Mouse (Mus musculus): ENCODE results near the gene Sugp1.
A peak's percentile ranks its signal among the peaks of the same experiment; 100 is the strongest.
"Not testable (repeated sequence)": the region's sequence is repeated elsewhere in the genome, so short reads cannot be mapped to it uniquely, and the experiment has no call there.

The Sugp1 gene

DNA sequence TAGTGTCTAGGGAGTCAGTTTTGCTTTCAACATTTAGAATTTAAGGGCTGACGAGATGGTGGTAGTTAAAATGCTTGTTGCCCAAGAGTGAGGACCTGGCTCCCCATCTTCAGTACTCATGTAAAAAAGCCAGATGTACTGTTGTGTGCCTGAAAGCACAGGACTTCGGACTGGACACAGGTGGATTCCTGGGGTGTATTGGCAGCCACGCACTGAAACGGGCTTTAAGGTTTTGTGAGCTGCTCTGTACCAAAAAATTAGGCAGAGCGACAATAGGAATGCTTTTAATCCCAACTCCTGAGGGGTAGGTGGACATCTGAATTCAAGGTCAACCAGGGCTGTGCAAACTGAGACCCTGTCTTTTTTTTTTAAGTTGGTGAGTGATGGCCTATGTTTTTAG, 1.4 kb downstream of the Sugp1 start:
- no peak for DNase-seq (ENCODE audit: extremely low spot score)

DNA sequence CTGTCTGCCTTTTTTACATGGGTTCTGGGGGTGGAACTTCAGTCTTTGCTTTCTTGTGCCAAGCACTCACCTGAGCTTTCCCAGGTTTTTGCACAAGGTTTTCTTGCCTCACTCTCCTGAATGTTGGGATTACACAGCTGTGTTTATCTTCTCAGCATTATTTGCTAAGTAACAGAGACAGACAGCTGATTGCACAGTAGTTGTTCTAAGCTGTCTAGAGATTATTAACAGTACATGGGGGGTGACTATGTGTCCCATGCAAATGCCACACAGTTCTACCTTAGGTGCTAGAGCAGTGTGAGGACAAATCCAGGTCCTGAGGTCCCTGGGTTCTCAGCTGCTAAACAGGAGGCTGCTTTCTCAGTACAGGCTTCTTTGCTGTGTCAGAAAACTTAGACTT, 7.0 kb downstream of the Sugp1 start:
- DNase-seq (ENCODE audit: extremely low spot score) = no peak

DNA sequence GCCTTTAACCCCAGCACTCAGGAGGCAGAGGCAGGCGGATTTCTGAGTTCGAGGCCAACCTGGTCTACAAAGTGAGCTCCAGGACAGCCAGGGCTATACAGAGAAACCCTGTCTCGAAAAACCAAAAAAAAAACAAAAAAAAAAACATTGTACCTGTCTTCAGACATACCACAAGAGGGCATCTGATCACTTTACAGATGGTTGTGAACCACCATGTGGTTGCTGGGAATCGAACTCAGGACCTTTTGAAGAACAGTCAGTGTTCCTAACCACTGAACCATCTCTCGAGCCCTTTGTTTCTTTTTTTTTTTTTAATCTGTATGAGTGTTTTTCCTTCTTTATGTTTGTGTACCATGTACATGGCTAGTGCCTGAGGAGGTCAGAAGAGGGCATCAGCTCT, 7.8 kb downstream of the Sugp1 start:
- not testable (repeated sequence) for DNase-seq (ENCODE audit: extremely low spot score)

DNA sequence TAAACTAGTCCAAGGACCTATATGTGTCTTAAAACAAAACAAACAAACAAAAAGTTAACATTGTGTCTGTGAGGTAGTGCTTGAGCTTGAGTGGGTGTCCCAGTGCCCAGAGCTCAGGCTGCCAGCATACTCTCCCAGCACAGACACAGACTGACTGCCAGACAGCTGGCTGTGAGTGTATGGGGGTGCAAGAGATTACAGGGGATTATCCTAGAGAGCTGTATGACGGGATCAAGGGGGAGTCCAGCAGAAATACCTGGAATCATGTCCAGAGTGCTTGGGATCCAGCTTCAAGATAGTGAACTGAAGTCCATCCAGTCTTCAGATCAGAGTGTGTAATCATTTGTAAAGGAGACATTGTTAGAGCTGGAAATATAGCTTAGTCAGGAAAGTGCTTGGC, 15.1 kb downstream of the Sugp1 start:
- no peak for DNase-seq (ENCODE audit: extremely low spot score)

DNA sequence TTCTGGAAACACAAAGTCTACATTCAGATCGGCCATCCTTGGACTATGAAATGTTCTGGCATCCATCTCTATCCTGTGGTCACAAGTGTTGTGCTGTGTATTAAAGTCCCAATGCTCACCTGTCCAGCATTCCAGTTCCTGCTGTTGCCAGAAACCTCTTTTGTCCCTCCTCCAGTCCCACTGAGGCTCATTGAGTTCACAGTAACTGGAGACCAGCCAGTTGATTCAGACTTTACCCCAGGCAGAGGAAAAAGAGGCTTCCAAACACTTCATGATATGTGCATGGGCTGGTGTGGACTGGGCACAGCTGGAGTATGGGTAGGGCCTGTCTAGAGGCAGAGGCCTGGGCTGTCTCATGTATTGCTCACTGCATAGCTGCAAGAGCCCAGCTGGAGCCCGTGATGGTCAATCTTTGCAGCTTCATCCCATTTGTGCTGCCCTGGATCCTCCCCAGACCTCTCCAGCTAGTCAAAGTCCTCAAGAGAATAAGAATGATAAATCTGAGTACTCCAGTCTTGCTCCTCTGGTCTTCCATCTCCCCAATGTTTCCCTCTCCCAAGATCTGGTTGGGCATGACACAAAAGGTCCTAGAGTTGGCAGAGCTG, 29.3 kb downstream of the Sugp1 start:
- no peak for DNase-seq (ENCODE audit: extremely low spot score)

DNA sequence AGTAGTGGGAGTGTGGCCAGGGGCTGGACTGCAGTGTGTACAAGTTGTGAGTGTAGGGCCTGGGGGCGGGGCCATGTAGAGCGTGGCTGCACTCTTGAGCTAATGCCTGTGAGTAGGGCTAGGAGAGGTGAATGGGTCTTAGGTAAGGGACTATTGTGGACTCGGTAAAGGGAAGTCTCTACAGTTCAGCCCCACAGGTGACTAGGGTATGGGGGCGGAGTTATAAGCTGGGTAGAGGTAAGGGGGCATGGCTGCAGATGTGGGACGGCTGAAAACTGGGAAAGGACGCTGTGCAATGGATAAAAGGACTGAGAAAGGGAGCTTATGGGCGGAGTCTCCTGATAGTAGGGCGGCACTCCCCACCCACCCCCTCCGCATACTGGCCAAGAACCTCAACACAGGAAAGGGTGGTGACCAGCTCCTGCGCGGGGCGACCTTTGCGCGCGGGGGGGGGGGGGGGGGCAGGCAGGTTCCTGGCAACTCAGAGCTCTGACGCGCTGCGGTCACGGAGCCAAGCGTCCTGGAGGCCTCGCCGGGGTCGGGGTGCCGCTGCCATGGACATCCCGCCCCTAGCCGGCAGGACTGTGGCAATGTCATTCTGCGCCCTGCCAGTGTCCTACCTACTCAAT, 29.9 kb downstream of the Sugp1 start, which contains the start of gene Tm6sf2:
Tm6sf2 (plus strand) TSS at position 484 of the 629 bp plus-strand sequence.
- peak; percentile 36 for DNase-seq (ENCODE audit: extremely low spot score)

DNA sequence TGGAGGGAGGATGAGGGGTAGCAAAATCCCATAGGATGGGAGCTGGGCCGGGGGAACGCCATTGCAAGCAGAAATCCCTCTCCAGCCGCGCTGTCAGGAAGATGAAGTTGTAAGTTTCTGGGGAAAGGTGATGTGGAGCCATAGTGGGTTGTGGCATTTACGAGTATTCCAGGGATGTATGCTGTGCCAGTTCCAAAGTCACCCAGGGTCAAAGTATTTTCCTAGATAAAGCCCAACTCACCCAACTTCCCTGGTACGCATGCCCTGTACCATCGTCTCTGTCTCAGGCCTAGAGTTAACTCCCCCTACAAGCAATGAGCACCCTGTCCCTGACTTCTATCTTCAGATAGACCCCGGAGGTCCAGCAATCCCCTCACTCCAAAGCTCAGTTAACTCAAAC, 30.5 kb downstream of the Sugp1 start:
- no peak for DNase-seq (ENCODE audit: extremely low spot score)

DNA sequence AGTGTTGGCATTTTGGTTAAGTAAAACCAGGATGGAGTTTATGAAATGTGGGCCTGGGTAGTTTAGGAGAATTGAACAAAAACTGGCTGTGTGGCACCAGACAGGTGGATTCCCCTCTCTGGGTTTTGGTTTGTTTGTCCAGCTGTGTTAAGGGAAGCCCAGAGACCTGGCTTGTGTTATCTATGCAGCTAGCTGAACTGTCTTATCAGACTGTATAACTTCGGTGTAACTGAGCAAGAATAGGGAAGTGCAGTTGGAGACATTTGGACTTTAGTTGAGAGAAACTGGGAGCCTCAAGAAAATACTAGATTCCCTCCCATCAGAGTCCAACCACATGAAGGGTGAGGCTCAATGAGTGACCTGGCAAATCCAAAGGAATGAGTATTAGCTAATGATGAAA, 31.1 kb downstream of the Sugp1 start:
- no peak for DNase-seq (ENCODE audit: extremely low spot score)

DNA sequence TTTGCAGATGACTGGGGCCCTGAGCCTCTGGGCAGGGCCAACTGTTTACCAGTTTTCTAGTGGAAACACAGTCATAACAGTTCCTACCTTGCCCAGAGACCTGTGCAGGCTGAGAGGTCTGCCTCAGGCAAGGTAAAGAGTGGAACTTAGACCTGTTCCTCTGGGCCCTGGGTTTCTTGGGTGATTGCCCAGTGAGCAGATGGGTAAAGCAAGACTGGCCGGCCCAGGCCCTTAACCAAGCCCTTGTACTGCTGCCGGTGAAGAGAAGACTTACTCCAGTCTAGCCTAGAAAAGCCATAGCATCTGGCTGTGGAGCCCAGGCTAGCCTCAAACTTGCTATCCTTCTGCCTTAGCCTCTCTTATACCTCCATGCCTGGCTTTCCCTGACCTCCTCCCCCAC, 39.4 kb downstream of the Sugp1 start:
- no peak for DNase-seq (ENCODE audit: extremely low spot score)

DNA sequence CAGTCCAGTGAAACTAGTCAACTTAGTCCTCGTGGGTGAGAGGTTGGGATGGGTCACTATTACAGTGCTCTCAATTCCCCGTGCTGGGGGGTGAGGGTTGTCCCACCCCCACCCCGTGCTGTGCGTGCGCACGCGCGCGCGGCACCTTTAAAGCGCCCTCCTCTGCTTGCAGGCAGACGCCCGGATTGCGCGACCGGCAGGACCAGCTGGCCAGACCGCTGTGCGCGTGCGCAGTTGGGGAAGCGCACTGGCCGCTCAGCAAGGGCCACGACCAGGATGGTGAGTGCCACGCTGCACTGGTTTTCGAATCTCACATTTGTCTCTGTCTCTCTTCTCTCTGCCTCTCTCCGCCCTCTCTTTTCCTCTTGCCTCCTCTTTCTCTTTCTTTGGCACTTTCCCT, 40.7 kb downstream of the Sugp1 start, which contains the start of gene Hapln4:
Hapln4 (plus strand) TSS at position 173 of the 400 bp plus-strand sequence.
- DNase-seq (ENCODE audit: extremely low spot score) = peak; percentile 69

DNA sequence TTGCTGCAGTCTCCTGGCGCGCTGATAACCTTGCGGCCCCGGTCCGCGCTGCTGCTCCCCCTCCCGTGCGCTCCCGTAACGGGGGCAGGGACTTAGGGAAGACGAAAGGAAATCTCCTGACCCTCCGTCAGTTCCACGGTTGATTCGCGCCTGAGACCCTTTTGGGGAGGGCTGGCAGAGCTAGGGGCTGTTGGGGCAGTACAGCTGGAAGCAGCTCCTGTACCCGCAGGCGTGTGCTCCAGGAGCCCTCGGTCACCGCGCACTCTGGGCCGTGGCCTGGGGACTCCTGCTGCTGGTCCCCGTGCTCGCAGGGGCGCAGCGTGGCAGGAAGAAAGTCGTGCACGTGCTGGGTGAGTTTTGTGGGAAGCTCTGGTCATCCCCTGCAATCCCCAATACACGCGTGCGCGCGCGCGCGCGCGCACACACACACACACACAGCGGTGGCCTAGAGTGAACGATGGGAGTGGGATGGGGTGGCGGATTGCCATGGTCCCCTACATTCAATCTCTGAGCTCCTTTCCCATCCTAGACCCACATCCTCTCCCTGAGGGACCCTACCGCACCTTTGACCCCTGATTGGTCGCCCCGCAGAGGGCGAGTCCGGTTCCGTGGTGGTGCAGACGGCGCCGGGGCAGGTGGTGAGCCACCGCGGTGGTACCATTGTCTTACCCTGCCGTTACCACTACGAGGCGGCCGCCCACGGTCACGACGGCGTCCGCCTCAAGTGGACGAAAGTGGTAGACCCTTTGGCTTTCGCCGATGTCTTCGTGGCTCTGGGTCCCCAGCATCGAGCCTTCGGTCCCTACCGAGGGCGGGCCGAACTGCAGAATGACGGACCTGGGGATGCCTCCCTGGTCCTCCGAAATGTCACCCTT, 41.8 kb downstream of the Sugp1 start:
- DNase-seq (ENCODE audit: extremely low spot score) = peak; percentile 48

DNA sequence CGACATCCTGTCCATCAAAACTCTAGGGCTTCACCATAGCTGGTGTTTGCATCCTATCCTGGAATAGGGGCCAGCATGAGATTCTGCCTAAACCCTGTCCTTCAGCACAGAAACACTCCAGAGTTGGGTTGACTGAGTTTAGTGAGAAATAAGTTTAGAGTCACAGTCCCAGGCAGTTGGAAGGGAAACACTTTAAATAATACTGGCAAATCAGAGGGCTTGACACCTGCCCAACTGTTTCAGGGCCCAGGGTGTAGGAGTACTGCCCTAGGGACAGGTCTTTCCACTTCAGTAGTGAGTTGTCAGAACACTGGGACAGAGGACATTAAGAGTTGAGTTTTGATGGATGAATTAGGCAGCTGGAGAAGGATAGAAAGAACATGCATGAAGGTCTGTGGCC, 43.5 kb downstream of the Sugp1 start:
- DNase-seq (ENCODE audit: extremely low spot score) = no peak

DNA sequence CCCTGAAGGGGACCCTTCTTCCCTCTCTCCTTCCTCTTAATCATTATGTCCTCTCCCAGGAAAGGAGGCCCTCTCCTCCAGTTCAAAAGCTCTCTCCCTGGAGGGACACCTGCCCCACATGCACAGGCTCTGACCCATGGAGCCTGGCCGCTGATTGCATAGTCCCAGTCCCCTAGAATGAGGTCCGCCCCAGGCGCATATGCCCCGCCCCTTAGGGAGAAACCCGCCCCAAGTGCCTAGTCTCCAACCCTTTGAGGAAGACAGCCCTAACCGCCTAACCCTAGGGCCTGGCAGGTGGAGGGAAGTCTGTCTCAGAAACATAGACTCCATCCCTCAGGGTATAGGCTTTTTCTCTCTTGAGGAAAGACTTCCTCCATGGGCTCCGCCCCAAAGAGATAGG, 44.6 kb downstream of the Sugp1 start:
- DNase-seq (ENCODE audit: extremely low spot score) = no peak

DNA sequence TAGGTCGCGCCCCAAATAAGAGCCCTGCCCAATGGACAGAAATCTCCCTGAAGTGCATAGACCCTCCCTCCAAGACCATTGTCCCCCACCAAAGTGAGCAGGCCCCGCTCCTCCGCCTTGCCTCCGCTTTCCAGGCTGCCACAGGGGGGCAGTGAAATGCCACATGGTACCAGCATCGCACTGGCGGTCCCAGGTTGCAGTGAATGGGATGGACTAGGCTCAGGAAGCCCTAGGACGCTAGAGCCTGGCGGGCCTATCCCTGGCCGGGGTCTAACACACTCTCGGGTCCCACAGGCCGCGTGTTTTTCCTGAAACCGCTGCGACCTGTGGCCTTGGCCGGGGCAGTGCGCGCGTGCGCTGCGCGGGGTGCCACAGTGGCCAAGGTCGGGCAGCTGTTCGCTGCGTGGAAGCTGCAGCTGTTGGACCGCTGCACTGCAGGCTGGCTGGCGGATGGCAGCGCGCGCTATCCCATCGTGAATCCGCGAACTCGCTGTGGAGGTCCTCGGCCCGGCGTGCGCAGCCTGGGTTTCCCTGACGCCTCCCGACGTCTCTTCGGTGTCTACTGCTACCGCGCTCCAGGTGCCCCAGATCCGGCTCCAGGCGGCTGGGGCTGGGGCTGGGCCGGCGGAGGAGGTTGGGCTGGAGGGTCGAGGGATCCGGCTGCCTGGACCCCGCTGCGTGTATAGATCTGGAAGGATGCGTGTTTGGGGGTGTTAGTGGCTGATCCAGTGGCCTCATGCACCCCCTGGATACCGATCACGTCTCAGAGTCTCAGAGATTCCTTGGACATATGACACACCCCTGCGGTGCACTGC, 45.4 kb downstream of the Sugp1 start:
- peak; percentile 74 for DNase-seq (ENCODE audit: extremely low spot score)

DNA sequence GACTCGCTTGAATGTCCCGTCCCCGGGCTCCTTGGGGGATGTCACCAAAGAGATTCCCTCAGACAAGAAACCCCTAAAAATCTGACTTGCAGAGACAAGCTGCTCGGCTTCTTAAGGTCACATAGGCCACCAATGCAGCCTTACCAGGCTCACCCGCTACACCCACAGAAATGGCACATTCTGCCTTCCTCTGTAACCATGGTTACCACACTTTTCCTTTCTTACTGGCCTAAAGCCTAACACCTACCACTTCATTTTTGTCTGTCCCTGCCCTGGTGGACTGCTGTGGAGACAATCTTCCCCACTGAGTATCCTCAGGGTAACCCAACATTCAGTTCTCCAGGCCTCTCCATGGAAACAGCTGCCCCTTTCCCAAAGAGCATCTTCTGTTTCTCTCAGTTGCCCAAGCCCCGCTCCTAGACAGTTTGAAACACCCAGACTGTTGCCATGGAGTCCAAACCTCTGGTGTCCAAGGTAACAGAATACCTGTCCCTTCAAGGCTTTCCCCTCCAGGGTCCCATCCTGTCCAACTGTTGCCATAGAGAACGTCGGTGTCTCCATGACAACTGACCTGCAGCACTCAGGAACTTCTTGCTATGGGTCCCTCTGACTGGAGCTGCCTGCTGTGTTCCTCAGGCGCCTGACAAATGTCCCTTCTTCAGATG, 46.8 kb downstream of the Sugp1 start:
- no peak for DNase-seq (ENCODE audit: extremely low spot score)

DNA sequence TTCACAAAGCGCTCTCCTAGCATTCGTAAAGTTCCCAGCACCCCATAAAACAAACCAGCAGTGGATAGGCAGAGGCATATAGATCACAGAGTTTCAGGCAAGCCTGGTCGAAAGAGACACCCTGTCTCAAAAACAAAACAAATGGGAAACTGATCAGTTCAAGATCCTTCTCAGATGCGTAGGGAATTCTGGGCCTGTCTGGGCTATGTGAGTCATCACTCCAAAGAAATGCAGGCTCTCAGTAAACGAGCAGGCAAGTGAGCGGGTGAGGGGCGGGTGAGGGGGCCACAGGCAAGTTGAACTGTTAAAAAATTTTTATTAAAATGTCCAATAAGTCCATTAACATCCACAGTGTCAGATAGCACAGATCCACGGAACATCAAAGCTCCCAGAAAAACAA, 50.2 kb downstream of the Sugp1 start:
- no peak for DNase-seq (ENCODE audit: extremely low spot score)

DNA sequence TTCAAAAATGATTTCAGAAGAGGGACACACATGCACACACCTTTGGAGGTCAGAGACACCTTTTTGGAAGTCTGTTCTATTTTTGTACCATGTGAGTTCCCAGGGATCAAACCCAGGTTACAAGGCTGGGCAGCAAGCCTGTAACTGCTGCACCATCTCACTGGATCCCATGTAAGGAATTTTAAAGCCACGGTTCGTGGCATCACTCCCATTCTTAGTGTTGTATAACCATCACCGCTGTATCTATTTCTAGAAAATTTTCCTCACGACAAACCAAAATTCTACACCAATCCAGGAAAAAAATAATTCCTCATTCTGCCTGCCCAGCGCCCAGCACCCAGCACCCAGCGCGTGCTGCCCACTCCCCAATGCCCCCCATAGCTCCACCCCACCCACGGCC, 56.7 kb downstream of the Sugp1 start:
- DNase-seq (ENCODE audit: extremely low spot score) = no peak

DNA sequence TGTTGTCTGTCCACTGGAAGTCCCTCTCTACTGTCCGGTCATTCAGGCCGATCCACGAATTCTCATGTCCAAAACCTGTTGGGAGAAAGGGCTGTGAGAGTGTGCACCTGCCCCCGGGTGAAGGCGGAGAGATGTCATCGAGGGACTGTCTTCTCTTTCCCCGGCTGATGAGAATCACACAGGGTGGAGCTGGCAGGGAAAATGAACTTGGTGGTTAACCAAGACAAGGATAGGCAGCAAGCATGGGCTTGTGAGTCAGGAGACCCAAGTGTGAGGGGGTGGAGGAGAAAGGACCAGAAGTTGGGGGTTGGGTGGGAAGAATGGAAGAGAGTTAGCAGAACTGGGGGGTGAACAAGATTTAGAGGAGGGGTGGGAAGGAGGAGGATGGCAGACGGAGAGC, 57.6 kb downstream of the Sugp1 start:
- no peak for DNase-seq (ENCODE audit: extremely low spot score)

DNA sequence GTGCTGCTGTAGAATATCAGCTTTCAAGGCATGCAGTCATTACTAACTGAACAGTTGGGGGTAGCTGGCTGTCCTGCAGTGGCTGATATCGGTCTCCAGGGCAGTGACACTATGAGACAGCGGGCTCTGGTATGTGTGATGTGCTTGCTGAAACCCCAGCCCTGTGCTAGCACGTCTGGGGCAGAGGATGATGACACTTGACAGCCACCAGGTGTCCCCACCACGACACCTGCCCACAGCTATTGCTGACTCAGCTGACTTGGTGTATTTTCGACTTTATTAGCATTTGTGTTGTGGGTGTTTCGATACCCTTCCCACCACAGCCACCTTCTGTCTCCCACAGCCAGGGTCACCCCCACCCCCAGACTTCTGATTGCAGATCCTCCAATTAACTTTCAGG, 61.9 kb downstream of the Sugp1 start:
- DNase-seq (ENCODE audit: extremely low spot score) = no peak

DNA sequence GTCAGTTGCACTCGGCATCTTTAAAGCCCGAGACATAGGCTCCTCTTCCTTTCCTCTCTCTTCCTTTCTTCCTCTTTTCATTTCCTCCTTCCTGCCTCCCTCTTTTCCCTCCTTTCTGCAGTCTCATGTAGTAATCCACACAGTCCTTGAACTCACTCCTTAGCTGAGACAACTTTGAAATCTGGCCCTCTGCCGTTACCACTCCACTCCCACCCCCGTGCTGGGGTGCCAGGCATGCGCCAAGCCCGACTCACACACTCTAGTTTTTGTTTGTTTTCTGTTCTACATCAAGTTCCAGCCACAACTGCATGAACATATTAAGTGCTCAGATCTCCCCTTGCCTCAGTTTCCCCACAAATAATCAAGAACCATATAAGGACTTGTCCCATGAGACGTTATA, 62.3 kb downstream of the Sugp1 start:
- no peak for DNase-seq (ENCODE audit: extremely low spot score)

DNA sequence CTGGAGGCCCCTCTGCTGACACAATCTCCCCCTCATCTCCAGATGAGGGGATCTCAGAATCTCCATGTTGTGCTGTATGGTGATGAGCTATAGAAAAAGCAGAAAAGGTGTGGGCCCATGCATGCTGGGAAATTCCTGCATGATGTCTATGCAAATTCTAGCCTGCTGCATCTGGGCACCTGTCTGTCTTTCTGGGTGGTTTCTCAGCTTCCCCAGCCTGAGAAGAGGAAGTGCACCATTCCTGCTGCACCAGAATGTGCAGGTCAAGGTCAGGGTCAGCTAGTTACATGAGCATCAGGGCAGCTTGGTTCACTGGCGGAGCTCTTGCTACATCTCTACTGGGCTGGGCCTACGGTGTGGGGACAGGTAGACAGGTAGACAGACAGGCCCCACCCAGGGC, 67.8 kb downstream of the Sugp1 start:
- DNase-seq (ENCODE audit: extremely low spot score) = no peak
